Mouse (Mus musculus): Measurements from ENCODE around the gene Lrcol1.
A peak's percentile ranks its signal among the peaks of the same experiment; 100 is the strongest.

GRCm38 (mm10) chr5:110376802-110377433 is 32.4 kb downstream of the Lrcol1 start:
- TF ChIP-seq CTCF (IDR thresholded peaks at IDR 0.05; ENCODE audit: control insufficient read depth, insufficient read depth, low read length): peak; percentile 78
- no peak for TF ChIP-seq POLR2A (IDR thresholded peaks at IDR 0.05; ENCODE audit: borderline replicate concordance, control insufficient read depth, low read depth, low read length)
